Mouse (Mus musculus): Measurements from ENCODE around the gene Vwce. TPM values are rescaled to one million over a fixed set of nuclear protein-coding genes. Genes with fewer than 3 reads are reported as not detected.
A peak's percentile ranks its signal among the peaks of the same experiment; 100 is the strongest.

Vwce gene
- 0.94 and 1.3 TPM in 2 replicates for polyA plus RNA-seq (2015; fragmentation: Nextera tagmentation; extraction: Ambion mirVana)

GRCm38 (mm10) chr19:10634106-10634871 is at the start of gene Vwce:
TSS of gene Vwce (plus strand) at chr19:10634213.
- peak within 1 kb of the TSS; percentile 89 for H3K4me2 ChIP-seq
- H3K27ac ChIP-seq (replicated peaks) = no peak within 1 kb of the TSS
- peak; percentile 87 for ATAC-seq (ENCODE audit: low FRiP score, low read depth)
- no peaks in the 10 kb centered on the region for H3K27me3 ChIP-seq
- H3K36me3 ChIP-seq = peaks cover 12% of the 10 kb centered on the region
- H3K9ac ChIP-seq = peak within 1 kb of the TSS; percentile 41
- peaks cover 17% of the 10 kb centered on the region for H3K4me1 ChIP-seq (replicated peaks)
- 2% methylated on average over 32 of the region's 32 CpGs for WGBS
- H3K9me3 ChIP-seq = no peaks in the 10 kb centered on the region
- H3K4me3 ChIP-seq = peak within 1 kb of the TSS; percentile 42

- H3K36me3 ChIP-seq = peaks cover 6% of the 10 kb centered on the region
- H3K9ac ChIP-seq = no peak overlapping the region
- H3K27ac ChIP-seq (replicated peaks) = no peak overlapping the region
- H3K4me1 ChIP-seq (replicated peaks) = no peaks in the 10 kb centered on the region
- WGBS = 91% methylated on average over 8 of the region's 8 CpGs
- no peak for ATAC-seq (ENCODE audit: low FRiP score, low read depth)
- no peaks in the 10 kb centered on the region for H3K27me3 ChIP-seq
- no peak overlapping the region for H3K4me3 ChIP-seq
- H3K4me2 ChIP-seq = no peak overlapping the region
- H3K9me3 ChIP-seq = no peaks in the 10 kb centered on the region
These were observed 48.9 kb upstream of the Vwce start for GRCm38 (mm10) chr19:10585112-10585511.

GRCm38 (mm10) chr19:10587231-10587630 is 46.8 kb upstream of the Vwce start:
- H3K4me3 ChIP-seq = no peak overlapping the region
- H3K27me3 ChIP-seq = no peaks in the 10 kb centered on the region
- H3K36me3 ChIP-seq = peaks cover 6% of the 10 kb centered on the region
- ATAC-seq (ENCODE audit: low FRiP score, low read depth) = no peak
- 89% methylated on average over 8 of the region's 8 CpGs for WGBS
- no peaks in the 10 kb centered on the region for H3K9me3 ChIP-seq
- no peak overlapping the region for H3K27ac ChIP-seq (replicated peaks)
- no peak overlapping the region for H3K9ac ChIP-seq
- no peaks in the 10 kb centered on the region for H3K4me1 ChIP-seq (replicated peaks)
- no peak overlapping the region for H3K4me2 ChIP-seq

GRCm38 (mm10) chr19:10589127-10589857 is 44.7 kb upstream of the Vwce start:
- H3K4me2 ChIP-seq = no peak overlapping the region
- no peak for ATAC-seq (ENCODE audit: low FRiP score, low read depth)
- H3K9me3 ChIP-seq = no peaks in the 10 kb centered on the region
- H3K4me1 ChIP-seq (replicated peaks) = no peaks in the 10 kb centered on the region
- no peak overlapping the region for H3K9ac ChIP-seq
- no peak overlapping the region for H3K27ac ChIP-seq (replicated peaks)
- H3K4me3 ChIP-seq = no peak overlapping the region
- 68% methylated on average over 5 of the region's 5 CpGs for WGBS
- H3K36me3 ChIP-seq = peaks cover 6% of the 10 kb centered on the region; the same call in 1 of the 2 replicates
- no peaks in the 10 kb centered on the region for H3K27me3 ChIP-seq

GRCm38 (mm10) chr19:10590301-10590700 is 43.7 kb upstream of the Vwce start:
- Histone ChIP-seq H3K36me3 (peaks cover 7% of the 10 kb centered on the region), H3K4me3 (no peak overlapping the region), H3K4me2 (no peak overlapping the region), H3K27ac (replicated peaks) (no peak overlapping the region), H3K9ac (no peak overlapping the region), H3K4me1 (replicated peaks) (no peaks in the 10 kb centered on the region), H3K27me3 (no peaks in the 10 kb centered on the region), H3K9me3 (no peaks in the 10 kb centered on the region)
- no peak for ATAC-seq (ENCODE audit: low FRiP score, low read depth)
- 74% methylated on average over 3 of the region's 3 CpGs for WGBS

- Histone ChIP-seq H3K4me3 (no peak overlapping the region), H3K4me1 (replicated peaks) (no peaks in the 10 kb centered on the region), H3K27ac (replicated peaks) (no peak overlapping the region), H3K9me3 (no peaks in the 10 kb centered on the region), H3K36me3 (peaks cover 14% of the 10 kb centered on the region), H3K4me2 (no peak overlapping the region), H3K27me3 (no peaks in the 10 kb centered on the region), H3K9ac (no peak overlapping the region)
- ATAC-seq (ENCODE audit: low FRiP score, low read depth) = no peak
- 91% methylated on average over 6 of the region's 6 CpGs for WGBS
These were observed 42.2 kb upstream of the Vwce start for GRCm38 (mm10) chr19:10591659-10592377.

- Histone ChIP-seq H3K27ac (replicated peaks) (no peak overlapping the region), H3K4me3 (no peak overlapping the region), H3K4me2 (no peak overlapping the region), H3K4me1 (replicated peaks) (peaks cover 12% of the 10 kb centered on the region), H3K36me3 (peaks cover 11% of the 10 kb centered on the region; the same call in 1 of the 2 replicates), H3K9me3 (no peaks in the 10 kb centered on the region), H3K9ac (no peak overlapping the region), H3K27me3 (no peaks in the 10 kb centered on the region)
- ATAC-seq (ENCODE audit: low FRiP score, low read depth) = no peak
- 45% methylated on average over 3 of the region's 3 CpGs for WGBS
These were observed 35.8 kb upstream of the Vwce start for GRCm38 (mm10) chr19:10598188-10598587.

GRCm38 (mm10) chr19:10599648-10600047 is 34.4 kb upstream of the Vwce start:
- peaks cover 26% of the 10 kb centered on the region for H3K4me1 ChIP-seq (replicated peaks)
- peaks cover 11% of the 10 kb centered on the region; the same call in 1 of the 2 replicates for H3K36me3 ChIP-seq
- WGBS = 90% methylated on average over 2 of the region's 2 CpGs

GRCm38 (mm10) chr19:10602247-10602769 is 31.7 kb upstream of the Vwce start:
- Histone ChIP-seq H3K36me3 (no peaks in the 10 kb centered on the region), H3K4me3 (peak overlapping the region; percentile 33), H3K4me2 (peak overlapping the region; percentile 64), H3K27me3 (no peaks in the 10 kb centered on the region), H3K4me1 (replicated peaks) (peaks cover 39% of the 10 kb centered on the region), H3K9me3 (no peaks in the 10 kb centered on the region), H3K9ac (peak overlapping the region; percentile 50), H3K27ac (replicated peaks) (peak overlapping the region; percentile 90)
- WGBS = under 1% methylated on average over 6 of the region's 6 CpGs
- ATAC-seq (ENCODE audit: low FRiP score, low read depth) = 0 out of 2 replicates have a peak, but pooled peaks have one; percentile 7

More at GRCm38 (mm10) chr19:10599648-10600047, 34.4 kb upstream of the Vwce start:
- no peaks in the 10 kb centered on the region for H3K9me3 ChIP-seq
- H3K4me3 ChIP-seq = no peak overlapping the region
- H3K27me3 ChIP-seq = no peaks in the 10 kb centered on the region
- H3K27ac ChIP-seq (replicated peaks) = no peak overlapping the region
- no peak for ATAC-seq (ENCODE audit: low FRiP score, low read depth)
- H3K4me2 ChIP-seq = no peak overlapping the region
- H3K9ac ChIP-seq = no peak overlapping the region

- Histone ChIP-seq H3K9ac (peak overlapping the region; percentile 50), H3K27me3 (no peaks in the 10 kb centered on the region), H3K27ac (replicated peaks) (peak overlapping the region; percentile 90), H3K4me2 (peak overlapping the region; percentile 64), H3K36me3 (no peaks in the 10 kb centered on the region), H3K4me3 (peak overlapping the region; percentile 33), H3K4me1 (replicated peaks) (peaks cover 42% of the 10 kb centered on the region), H3K9me3 (no peaks in the 10 kb centered on the region)
- 1% methylated on average over 9 of the region's 9 CpGs for WGBS
- ATAC-seq (ENCODE audit: low FRiP score, low read depth) = peak; percentile 72
These were observed 31.2 kb upstream of the Vwce start for GRCm38 (mm10) chr19:10602787-10603186.

GRCm38 (mm10) chr19:10603660-10604523 is 30.1 kb upstream of the Vwce start:
- peaks cover 8% of the 10 kb centered on the region for H3K36me3 ChIP-seq
- no peak for ATAC-seq (ENCODE audit: low FRiP score, low read depth)
- H3K4me1 ChIP-seq (replicated peaks) = peaks cover 42% of the 10 kb centered on the region
- 91% methylated on average over 18 of the region's 18 CpGs for WGBS
- no peak overlapping the region for H3K9ac ChIP-seq
- H3K4me2 ChIP-seq = no peak overlapping the region
- H3K27me3 ChIP-seq = no peaks in the 10 kb centered on the region
- H3K4me3 ChIP-seq = no peak overlapping the region
- H3K27ac ChIP-seq (replicated peaks) = peak overlapping the region; percentile 90; the same call in 1 of the 2 replicates
- H3K9me3 ChIP-seq = no peaks in the 10 kb centered on the region

Measured in hindbrain, embryonic 15.5 days (tissue).